Mouse (Mus musculus) forebrain, embryonic 12.5 days (tissue): ENCODE data around the gene Ola1. TPM values are rescaled to one million over a fixed set of nuclear protein-coding genes. Genes with fewer than 3 reads are reported as not detected.

Experiments
- ATAC-seq: fragments of 200-750 bp; cut with Nextera tagmentation; 2 replicates; pipeline ENCODE4 v1.8.0; 2017; ENCODE audit warnings: moderate TSS enrichment; ENCODE audit not compliant: low FRiP score
- H3K27ac ChIP-seq: fragments of 300-500 bp; sonication (generic); 2 replicates; pipeline ENCODE4 v1.5.1; 2016; ENCODE audit warnings: mild to moderate bottlenecking
- H3K27me3 ChIP-seq: fragments of 300-500 bp; sonication (generic); 2 replicates; pipeline ENCODE4 v1.6.1; 2016; ENCODE audit warnings: mild to moderate bottlenecking
- H3K36me3 ChIP-seq: fragments of 300-500 bp; sonication (generic); replicated peaks from 2 replicates; pipeline ENCODE4 v1.6.1; 2016; ENCODE audit warnings: mild to moderate bottlenecking
- H3K4me1 ChIP-seq: fragments of 300-500 bp; sonication (generic); 2 replicates; pipeline ENCODE4 v1.6.1; 2016
- H3K4me2 ChIP-seq: fragments of 300-500 bp; sonication (generic); 2 replicates; pipeline ENCODE4 v1.6.1; 2016; ENCODE audit warnings: mild to moderate bottlenecking, moderate library complexity
- H3K4me3 ChIP-seq: fragments of 300-500 bp; sonication (generic); replicated peaks from 2 replicates; pipeline ENCODE4 v1.5.1; 2016; ENCODE audit warnings: mild to moderate bottlenecking
- H3K9ac ChIP-seq: fragments of 300-500 bp; sonication (generic); 2 replicates; pipeline ENCODE4 v1.6.1; 2016; ENCODE audit warnings: mild to moderate bottlenecking
- H3K9me3 ChIP-seq: fragments of 300-500 bp; sonication (generic); 2 replicates; pipeline ENCODE4 v1.6.1; 2016
- WGBS: fragments of 180-500 bp; shearing (Covaris S2); methylation state at CpG from one replicate; pipeline ENCODE4 v1.1.7; 2016; 5-methylcytosine and 5-hydroxymethylcytosine counted together
- polyA plus RNA-seq: library from polyadenylated mRNA; unstranded; fragments of >200 nt; fragmentation: Nextera tagmentation; extraction: Ambion mirVana; gene quantifications from 2 replicates; pipeline ENCODE4 v1.2.1, GENCODE M21; 2016

Ola1 gene
- polyA plus RNA-seq, 1 experiment from 2014 or later: 106 TPM

- WGBS: 7% methylated on average over 7 of the region's 7 CpGs
- no peak overlapping the region for H3K4me2 ChIP-seq
- no peaks in the 10 kb centered on the region for H3K36me3 ChIP-seq
- H3K4me3 ChIP-seq: no peak overlapping the region
- no peaks in the 10 kb centered on the region for H3K9me3 ChIP-seq
- ATAC-seq: peak; percentile 84
- H3K27me3 ChIP-seq: 0 out of 2 replicates have a peak, but pooled peaks cover 3% of the 10 kb centered on the region
- H3K9ac ChIP-seq: no peak overlapping the region
- H3K4me1 ChIP-seq: peaks cover 15% of the 10 kb centered on the region
- H3K27ac ChIP-seq: peak overlapping the region; percentile 75
Observed at GRCm38 (mm10) chr2:73142832-73143470, 75.8 kb downstream of the Ola1 start.

- Histone ChIP-seq H3K27me3 (no peaks in the 10 kb centered on the region), H3K36me3 (0 out of 2 replicates have a peak, but pooled peaks cover 3% of the 10 kb centered on the region), H3K4me1 (no peaks in the 10 kb centered on the region), H3K9ac (no peak overlapping the region), H3K27ac (no peak overlapping the region), H3K4me3 (no peak overlapping the region), H3K9me3 (no peaks in the 10 kb centered on the region), H3K4me2 (no peak overlapping the region)
- ATAC-seq: no peak
- WGBS: 90% methylated on average over 2 of the region's 2 CpGs
Observed at GRCm38 (mm10) chr2:73132897-73133296, 85.8 kb downstream of the Ola1 start.

- no peaks in the 10 kb centered on the region for H3K27me3 ChIP-seq
- WGBS: 61% methylated on average over 1 of the region's 1 CpGs
- no peak overlapping the region for H3K27ac ChIP-seq
- 0 out of 2 replicates have a peak, but pooled peaks have one; percentile 9 for ATAC-seq
- no peaks in the 10 kb centered on the region for H3K36me3 ChIP-seq
- H3K4me3 ChIP-seq: no peak overlapping the region
- no peak overlapping the region for H3K4me2 ChIP-seq
- H3K4me1 ChIP-seq: no peaks in the 10 kb centered on the region
- H3K9ac ChIP-seq: no peak overlapping the region
- H3K9me3 ChIP-seq: no peaks in the 10 kb centered on the region
Observed at GRCm38 (mm10) chr2:73127686-73128085, 91.0 kb downstream of the Ola1 start.

- no peak for ATAC-seq
- no peaks in the 10 kb centered on the region for H3K27me3 ChIP-seq
- no peaks in the 10 kb centered on the region for H3K4me1 ChIP-seq
- no peaks in the 10 kb centered on the region for H3K9me3 ChIP-seq
- 90% methylated on average over 2 of the region's 2 CpGs for WGBS
- no peak overlapping the region for H3K27ac ChIP-seq
- no peaks in the 10 kb centered on the region for H3K36me3 ChIP-seq
- no peak overlapping the region for H3K9ac ChIP-seq
- H3K4me3 ChIP-seq: no peak overlapping the region
- no peak overlapping the region for H3K4me2 ChIP-seq
Observed at GRCm38 (mm10) chr2:73118781-73119180, 99.9 kb downstream of the Ola1 start.

GRCm38 (mm10) chr2:73107089-73107488, 111.6 kb downstream of the Ola1 start:
- 88% methylated on average over 5 of the region's 5 CpGs for WGBS

GRCm38 (mm10) chr2:73096491-73096890, 122.2 kb downstream of the Ola1 start:
- no peak overlapping the region for H3K4me3 ChIP-seq
- H3K9ac ChIP-seq: no peak overlapping the region
- H3K27ac ChIP-seq: no peak overlapping the region
- H3K4me1 ChIP-seq: peaks cover 21% of the 10 kb centered on the region
- H3K27me3 ChIP-seq: no peaks in the 10 kb centered on the region
- 83% methylated on average over 3 of the region's 3 CpGs for WGBS
- no peaks in the 10 kb centered on the region for H3K36me3 ChIP-seq
- no peak for ATAC-seq
- no peak overlapping the region for H3K4me2 ChIP-seq
- H3K9me3 ChIP-seq: no peaks in the 10 kb centered on the region

More at GRCm38 (mm10) chr2:73107089-73107488, 111.6 kb downstream of the Ola1 start:
- Histone ChIP-seq H3K27ac (no peak overlapping the region), H3K9me3 (no peaks in the 10 kb centered on the region), H3K27me3 (no peaks in the 10 kb centered on the region), H3K36me3 (no peaks in the 10 kb centered on the region), H3K4me1 (no peaks in the 10 kb centered on the region), H3K4me2 (no peak overlapping the region), H3K4me3 (no peak overlapping the region), H3K9ac (no peak overlapping the region)
- no peak for ATAC-seq

GRCm38 (mm10) chr2:73095300-73095699, 123.4 kb downstream of the Ola1 start:
- 58% methylated on average over 2 of the region's 2 CpGs for WGBS

GRCm38 (mm10) chr2:73093032-73093431, 125.7 kb downstream of the Ola1 start:
- Histone ChIP-seq H3K9ac (no peak overlapping the region), H3K9me3 (no peaks in the 10 kb centered on the region), H3K4me2 (no peak overlapping the region), H3K27ac (peak overlapping the region; percentile 27; the same call in 1 of the 2 replicates), H3K27me3 (no peaks in the 10 kb centered on the region), H3K36me3 (no peaks in the 10 kb centered on the region), H3K4me1 (peaks cover 13% of the 10 kb centered on the region), H3K4me3 (no peak overlapping the region)
- 60% methylated on average over 6 of the region's 6 CpGs for WGBS
- no peak for ATAC-seq

More at GRCm38 (mm10) chr2:73095300-73095699, 123.4 kb downstream of the Ola1 start:
- Histone ChIP-seq H3K4me1 (peaks cover 21% of the 10 kb centered on the region), H3K4me2 (no peak overlapping the region), H3K4me3 (no peak overlapping the region), H3K27me3 (no peaks in the 10 kb centered on the region), H3K36me3 (no peaks in the 10 kb centered on the region), H3K9me3 (no peaks in the 10 kb centered on the region), H3K9ac (no peak overlapping the region), H3K27ac (no peak overlapping the region)
- peak; percentile 49; the same call in 1 of the 2 replicates for ATAC-seq

GRCm38 (mm10) chr2:73091302-73091701, 127.4 kb downstream of the Ola1 start:
- WGBS: 95% methylated on average over 8 of the region's 8 CpGs
- Histone ChIP-seq H3K9ac (no peak overlapping the region), H3K27ac (no peak overlapping the region), H3K9me3 (no peaks in the 10 kb centered on the region), H3K36me3 (no peaks in the 10 kb centered on the region), H3K4me3 (no peak overlapping the region), H3K4me1 (peaks cover 12% of the 10 kb centered on the region), H3K4me2 (no peak overlapping the region), H3K27me3 (no peaks in the 10 kb centered on the region)
- no peak for ATAC-seq

- Histone ChIP-seq H3K36me3 (no peaks in the 10 kb centered on the region), H3K27ac (no peak overlapping the region), H3K4me1 (peaks cover 18% of the 10 kb centered on the region), H3K4me3 (no peak overlapping the region), H3K27me3 (no peaks in the 10 kb centered on the region), H3K4me2 (no peak overlapping the region), H3K9me3 (no peaks in the 10 kb centered on the region), H3K9ac (no peak overlapping the region)
- no peak for ATAC-seq
- 61% methylated on average over 3 of the region's 3 CpGs for WGBS
Observed at GRCm38 (mm10) chr2:73087641-73088040, 131.1 kb downstream of the Ola1 start.

- Histone ChIP-seq H3K27ac (0 out of 2 replicates have a peak overlapping the region, but pooled peaks have one; percentile 42), H3K9ac (no peak overlapping the region), H3K9me3 (no peaks in the 10 kb centered on the region), H3K36me3 (no peaks in the 10 kb centered on the region), H3K4me3 (no peak overlapping the region), H3K4me2 (no peak overlapping the region; the same call in 1 of the 2 replicates), H3K4me1 (peaks cover 18% of the 10 kb centered on the region), H3K27me3 (no peaks in the 10 kb centered on the region)
- peak; percentile 89 for ATAC-seq
- WGBS: 11% methylated on average over 8 of the region's 8 CpGs
Observed at GRCm38 (mm10) chr2:73085669-73086304, 132.9 kb downstream of the Ola1 start.

GRCm38 (mm10) chr2:73082476-73082875, 136.2 kb downstream of the Ola1 start:
- Histone ChIP-seq H3K9me3 (no peaks in the 10 kb centered on the region), H3K4me3 (no peak overlapping the region), H3K9ac (no peak overlapping the region), H3K4me1 (peaks cover 15% of the 10 kb centered on the region), H3K27ac (no peak overlapping the region), H3K27me3 (0 out of 2 replicates have a peak, but pooled peaks cover 3% of the 10 kb centered on the region), H3K4me2 (no peak overlapping the region), H3K36me3 (no peaks in the 10 kb centered on the region)
- ATAC-seq: no peak
- WGBS: 69% methylated on average over 10 of the region's 10 CpGs
